In genomic region chrX:164046736-164047135, GRCm38 (mm10) we compare ENCODE assay signal across 24 mouse cellular contexts. TPM values are rescaled to one million over a fixed set of nuclear protein-coding genes. Genes with fewer than 3 reads are reported as not detected.
A peak's percentile ranks its signal among the peaks of the same experiment; 100 is the strongest.
DNase-seq lines count a peak whose midpoint lies in the region; ATAC-seq and TF ChIP-seq lines count a peak whose summit lies in the region.
"Had no signal": no experiment of that assay in that cellular context is flagged by ENCODE, and none has a peak within 500 bp of the region (broad histone marks: within the 10 kb centered on the region; RNA-seq: fewer than 3 reads in every experiment).

No protein-coding gene starts in this region.

- peak; percentile 20; the same call in 1 of the 2 replicates for ATAC-seq in granulocyte monocyte progenitor cell, adult 5-6 weeks (replicated peaks; ENCODE audit: poor library complexity, severe bottlenecking)
- peak; percentile 72 for ATAC-seq in megakaryocyte progenitor cell, adult 5-6 weeks (replicated peaks; ENCODE audit: poor library complexity)
- ATAC-seq: forebrain, embryonic 14.5 days; forebrain, embryonic 16.5 days had no signal

- H3K4me3 ChIP-seq in lung, adult 2 months (replicated peaks; ENCODE audit: extremely low read depth, low read depth, low read length) = no peak overlapping the region
- no peak overlapping the region for H3K4me3 ChIP-seq in midbrain, embryonic 10.5 days
- H3K4me3 ChIP-seq: embryonic facial prominence, embryonic 10.5 days; embryonic facial prominence, embryonic 12.5 days; forebrain, embryonic 12.5 days had no signal

- 45% methylated on average over 2 of the region's 2 CpGs for WGBS in lung, adult 2 months
- WGBS in midbrain, embryonic 10.5 days = 92% methylated on average over 2 of the region's 2 CpGs

- peak; percentile 2 for DNase-seq in lung, postnatal 36 days
- DNase-seq in lung, adult 2 months = no peak
- DNase-seq in A20 (ENCODE audit: low read depth, low spot score) = peak; percentile 3
- DNase-seq in adrenal gland, postnatal 25 days = no peak
- no peak for DNase-seq in lung, postnatal 14 days
- DNase-seq in midbrain, embryonic 10.5 days (ENCODE audit: low spot score) = no peak
- DNase-seq: adrenal gland, adult 2 months; adrenal gland, postnatal 10 days; adrenal gland, postnatal 36 days; cerebellum, adult 11-12 months; cerebellum, adult 2 months; cerebellum, adult 9-10 months; cerebellum, postnatal 10 days; cerebellum, postnatal 36 days had no signal

- H3K27ac ChIP-seq in midbrain, embryonic 10.5 days (replicated peaks) = no peak overlapping the region
- H3K27ac ChIP-seq: embryonic facial prominence, embryonic 10.5 days; embryonic facial prominence, embryonic 12.5 days; forebrain, embryonic 12.5 days had no signal

- no peaks in the 10 kb centered on the region for H3K36me3 ChIP-seq in midbrain, embryonic 10.5 days
- H3K36me3 ChIP-seq: embryonic facial prominence, embryonic 10.5 days; embryonic facial prominence, embryonic 12.5 days; forebrain, embryonic 12.5 days had no signal

- H3K27me3 ChIP-seq in midbrain, embryonic 10.5 days (ENCODE audit: low read depth, poor library complexity, severe bottlenecking) = peaks cover 59% of the 10 kb centered on the region
- H3K27me3 ChIP-seq: embryonic facial prominence, embryonic 12.5 days had no signal

- no peak for TF ChIP-seq CTCF in lung, adult 2 months (IDR thresholded peaks at IDR 0.05; ENCODE audit: insufficient read depth, low read length)

- no peaks in the 10 kb centered on the region for H3K4me1 ChIP-seq in lung, adult 2 months (ENCODE audit: control insufficient read depth, insufficient read depth, low read length)
- H3K4me1 ChIP-seq in midbrain, embryonic 10.5 days = no peaks in the 10 kb centered on the region
- H3K4me1 ChIP-seq: embryonic facial prominence, embryonic 10.5 days; embryonic facial prominence, embryonic 12.5 days; forebrain, embryonic 12.5 days had no signal

- H3K9me3 ChIP-seq in midbrain, embryonic 10.5 days (replicated peaks) = no peaks in the 10 kb centered on the region
- H3K9me3 ChIP-seq: embryonic facial prominence, embryonic 10.5 days; embryonic facial prominence, embryonic 12.5 days; forebrain, embryonic 12.5 days had no signal

- TF ChIP-seq POLR2A in lung, adult 2 months (IDR thresholded peaks at IDR 0.05; ENCODE audit: borderline replicate concordance, extremely low read depth, low read depth, low read length) = no peak

RNA-seq across cellular contexts. Expression of gene Car5b, which starts 18.9 kb away (rescaled TPM):
- 4.5 and 4.7 TPM in 2 replicates for polyA plus RNA-seq in lung, adult 2 months (2012; rRNA removed)
- not detected in 2 replicates for total RNA-seq in granulocyte monocyte progenitor cell, adult 5-6 weeks (2014; fragmentation: Nextera tagmentation)
- total RNA-seq in granulocyte monocyte progenitor cell, adult 5-6 weeks (2017) = 0.43 TPM in 1 of 2 replicates, not detected in the other
- total RNA-seq in megakaryocyte progenitor cell, adult 5-6 weeks (2015) = 0.30 TPM in 1 of 2 replicates, not detected in the other
- total RNA-seq in megakaryocyte progenitor cell, adult 5-6 weeks (2017) = 0.21 and 0.24 TPM in 2 replicates
- 7.8 and 7.9 TPM in 2 replicates for total RNA-seq in adrenal gland, postnatal 25 days (2021)
- 0.42 and 0.46 TPM in 2 replicates for polyA plus RNA-seq in midbrain, embryonic 10.5 days (2016; fragmentation: Nextera tagmentation; extraction: Ambion mirVana)

RNA-seq across cellular contexts. Expression of gene Siah1b, which starts 29.6 kb away (rescaled TPM):
- polyA plus RNA-seq in lung, adult 2 months (2012; rRNA removed) = 5.3 and 5.7 TPM in 2 replicates
- total RNA-seq in granulocyte monocyte progenitor cell, adult 5-6 weeks (2014; fragmentation: Nextera tagmentation) = 8.6 and 16.6 TPM in 2 replicates
- 13.1 and 17.0 TPM in 2 replicates for total RNA-seq in granulocyte monocyte progenitor cell, adult 5-6 weeks (2017)
- 15.1 and 16.3 TPM in 2 replicates for total RNA-seq in megakaryocyte progenitor cell, adult 5-6 weeks (2015)
- 15.4 and 21.6 TPM in 2 replicates for total RNA-seq in megakaryocyte progenitor cell, adult 5-6 weeks (2017)
- 5.4 and 8.7 TPM in 2 replicates for total RNA-seq in adrenal gland, postnatal 25 days (2021)
- 44.5 and 49.8 TPM in 2 replicates for polyA plus RNA-seq in midbrain, embryonic 10.5 days (2016; fragmentation: Nextera tagmentation; extraction: Ambion mirVana)

RNA-seq across cellular contexts. Expression of gene Cltrn, which starts 41.9 kb away (rescaled TPM):
- not detected in 2 replicates for polyA plus RNA-seq in lung, adult 2 months (2012; rRNA removed)
- not detected in 2 replicates for total RNA-seq in granulocyte monocyte progenitor cell, adult 5-6 weeks (2014; fragmentation: Nextera tagmentation)
- not detected in 2 replicates for total RNA-seq in granulocyte monocyte progenitor cell, adult 5-6 weeks (2017)
- total RNA-seq in megakaryocyte progenitor cell, adult 5-6 weeks (2015) = not detected in 2 replicates
- total RNA-seq in megakaryocyte progenitor cell, adult 5-6 weeks (2017) = not detected in 2 replicates
- not detected in 2 replicates for total RNA-seq in adrenal gland, postnatal 25 days (2021)
- polyA plus RNA-seq in midbrain, embryonic 10.5 days (2016; fragmentation: Nextera tagmentation; extraction: Ambion mirVana) = 0.14 and 0.51 TPM in 2 replicates
- total RNA-seq: adrenal gland, postnatal 36 days; ES-E14 had no signal
- polyA plus RNA-seq: adrenal gland, adult 2 months; C2C12; cortical plate, adult 2 months; forebrain, embryonic 16.5 days had no signal

Comparison
In these comparisons a context has a peak if more than half of its experiments do, and no peak if none do; other contexts are left out.
1. DNase-seq: peak in lung, postnatal 36 days (single experiment) and A20 (single experiment); none in lung, adult 2 months (single experiment), adrenal gland, postnatal 25 days (single experiment), lung, postnatal 14 days (single experiment) and midbrain, embryonic 10.5 days (single experiment).